Mouse (Mus musculus): Measurements from ENCODE around the gene Plekha8. TPM values are rescaled to one million over a fixed set of nuclear protein-coding genes. Genes with fewer than 3 reads are reported as not detected.

Plekha8 gene
- polyA plus RNA-seq, 1 experiment from 2014 or later: 20.1 TPM

GRCm38 (mm10) chr6:54588212-54588611 is 6.7 kb upstream of the Plekha8 start:
- no peak overlapping the region for H3K4me3 ChIP-seq (replicated peaks)
- 46% methylated on average over 1 of the region's 1 CpGs for WGBS
- no peak overlapping the region for H3K4me2 ChIP-seq
- H3K9me3 ChIP-seq: no peaks in the 10 kb centered on the region
- peaks cover 12% of the 10 kb centered on the region for H3K4me1 ChIP-seq
- H3K27me3 ChIP-seq: no peaks in the 10 kb centered on the region
- no peak overlapping the region for H3K27ac ChIP-seq
- no peak for ATAC-seq (ENCODE audit: low FRiP score)
- H3K9ac ChIP-seq: no peak overlapping the region
- no peaks in the 10 kb centered on the region for H3K36me3 ChIP-seq (replicated peaks)

GRCm38 (mm10) chr6:54590691-54591090 is 4.2 kb upstream of the Plekha8 start:
- Histone ChIP-seq H3K4me3 (replicated peaks) (no peak overlapping the region), H3K27ac (no peak overlapping the region), H3K27me3 (no peaks in the 10 kb centered on the region), H3K9ac (no peak overlapping the region), H3K4me1 (peaks cover 17% of the 10 kb centered on the region), H3K36me3 (replicated peaks) (no peaks in the 10 kb centered on the region), H3K4me2 (no peak overlapping the region), H3K9me3 (no peaks in the 10 kb centered on the region)
- ATAC-seq (ENCODE audit: low FRiP score): no peak
- 96% methylated on average over 2 of the region's 2 CpGs for WGBS

- H3K4me1 ChIP-seq: peaks cover 27% of the 10 kb centered on the region
- peak overlapping the region; percentile 23 for H3K4me3 ChIP-seq (replicated peaks)
- peak overlapping the region; percentile 40 for H3K4me2 ChIP-seq
- peak overlapping the region; percentile 22; the same call in 1 of the 2 replicates for H3K9ac ChIP-seq
- H3K27me3 ChIP-seq: no peaks in the 10 kb centered on the region
- H3K36me3 ChIP-seq (replicated peaks): no peaks in the 10 kb centered on the region
- no peak for ATAC-seq (ENCODE audit: low FRiP score)
- H3K9me3 ChIP-seq: no peaks in the 10 kb centered on the region
- WGBS: 43% methylated on average over 6 of the region's 6 CpGs
- H3K27ac ChIP-seq: no peak overlapping the region
These were observed 3.1 kb upstream of the Plekha8 start for GRCm38 (mm10) chr6:54591778-54592177.

GRCm38 (mm10) chr6:54592938-54593535 is 1.9 kb upstream of the Plekha8 start:
- WGBS: under 1% methylated on average over 20 of the region's 20 CpGs
- no peaks in the 10 kb centered on the region for H3K36me3 ChIP-seq (replicated peaks)
- peaks cover 33% of the 10 kb centered on the region for H3K4me1 ChIP-seq

GRCm38 (mm10) chr6:54593766-54594468 is 994 bp upstream of the Plekha8 start:
- Histone ChIP-seq H3K4me1 (peaks cover 33% of the 10 kb centered on the region), H3K4me3 (replicated peaks) (peak overlapping the region; percentile 52), H3K27ac (0 out of 2 replicates have a peak overlapping the region, but pooled peaks have one; percentile 37), H3K27me3 (no peaks in the 10 kb centered on the region), H3K4me2 (peak overlapping the region; percentile 71), H3K9me3 (no peaks in the 10 kb centered on the region), H3K36me3 (replicated peaks) (no peaks in the 10 kb centered on the region), H3K9ac (no peak overlapping the region)
- WGBS: 64% methylated on average over 8 of the region's 8 CpGs
- ATAC-seq (ENCODE audit: low FRiP score): no peak

More at GRCm38 (mm10) chr6:54592938-54593535, 1.9 kb upstream of the Plekha8 start:
- Histone ChIP-seq H3K27me3 (no peaks in the 10 kb centered on the region), H3K4me2 (peak overlapping the region; percentile 71), H3K9me3 (no peaks in the 10 kb centered on the region), H3K27ac (peak overlapping the region; percentile 37; the same call in 1 of the 2 replicates), H3K9ac (peak overlapping the region; percentile 62), H3K4me3 (replicated peaks) (peak overlapping the region; percentile 52)
- peak; percentile 87 for ATAC-seq (ENCODE audit: low FRiP score)

- peak overlapping the region; percentile 80 for H3K4me2 ChIP-seq
- no peaks in the 10 kb centered on the region for H3K36me3 ChIP-seq (replicated peaks)
- H3K9ac ChIP-seq: peak overlapping the region; percentile 92
- H3K27ac ChIP-seq: peak overlapping the region; percentile 80
- H3K4me3 ChIP-seq (replicated peaks): peak overlapping the region; percentile 90
- H3K9me3 ChIP-seq: no peaks in the 10 kb centered on the region
- H3K27me3 ChIP-seq: no peaks in the 10 kb centered on the region
- WGBS: under 1% methylated on average over 48 of the region's 48 CpGs
- H3K4me1 ChIP-seq: peaks cover 33% of the 10 kb centered on the region
- no peak; the same call in 1 of the 2 replicates for ATAC-seq (ENCODE audit: low FRiP score)
These were observed 493 bp downstream of the Plekha8 start for GRCm38 (mm10) chr6:54595330-54595878.

- Histone ChIP-seq H3K9ac (peak within 1 kb of the TSS; percentile 92; the same call in 1 of the 2 replicates), H3K9me3 (no peaks in the 10 kb centered on the region), H3K4me3 (replicated peaks) (peak within 1 kb of the TSS; percentile 90), H3K4me1 (peaks cover 21% of the 10 kb centered on the region), H3K27ac (no peak within 1 kb of the TSS), H3K27me3 (no peaks in the 10 kb centered on the region), H3K36me3 (replicated peaks) (no peaks in the 10 kb centered on the region), H3K4me2 (peak within 1 kb of the TSS; percentile 80)
- no peak for ATAC-seq (ENCODE audit: low FRiP score)
- 74% methylated on average over 4 of the region's 4 CpGs for WGBS
These were observed 2.3 kb downstream of the Plekha8 start, which contains the start of gene Fkbp14 for GRCm38 (mm10) chr6:54597208-54597607. Gene Fkbp14, minus strand, starts transcription at chr6:54597308.

GRCm38 (mm10) chr6:54597711-54598110 is 2.8 kb downstream of the Plekha8 start:
- no peaks in the 10 kb centered on the region for H3K9me3 ChIP-seq
- no peak overlapping the region for H3K4me3 ChIP-seq (replicated peaks)
- ATAC-seq (ENCODE audit: low FRiP score): no peak
- no peaks in the 10 kb centered on the region for H3K36me3 ChIP-seq (replicated peaks)
- no peaks in the 10 kb centered on the region for H3K27me3 ChIP-seq
- no peak overlapping the region for H3K4me2 ChIP-seq
- no peak overlapping the region for H3K27ac ChIP-seq
- WGBS: 74% methylated on average over 3 of the region's 3 CpGs
- H3K9ac ChIP-seq: no peak overlapping the region
- H3K4me1 ChIP-seq: peaks cover 21% of the 10 kb centered on the region

GRCm38 (mm10) chr6:54600681-54601347 is 5.9 kb downstream of the Plekha8 start:
- Histone ChIP-seq H3K4me2 (no peak overlapping the region), H3K9me3 (no peaks in the 10 kb centered on the region), H3K4me3 (replicated peaks) (no peak overlapping the region), H3K27ac (no peak overlapping the region), H3K4me1 (peaks cover 16% of the 10 kb centered on the region), H3K9ac (no peak overlapping the region), H3K27me3 (no peaks in the 10 kb centered on the region), H3K36me3 (replicated peaks) (no peaks in the 10 kb centered on the region)
- ATAC-seq (ENCODE audit: low FRiP score): no peak
- 87% methylated on average over 5 of the region's 5 CpGs for WGBS

- no peak overlapping the region for H3K4me3 ChIP-seq (replicated peaks)
- 90% methylated on average over 2 of the region's 2 CpGs for WGBS
- no peak overlapping the region for H3K9ac ChIP-seq
- 0 out of 2 replicates have a peak, but pooled peaks cover 2% of the 10 kb centered on the region for H3K36me3 ChIP-seq (replicated peaks)
- no peak for ATAC-seq (ENCODE audit: low FRiP score)
- H3K9me3 ChIP-seq: no peaks in the 10 kb centered on the region
- no peaks in the 10 kb centered on the region for H3K27me3 ChIP-seq
- H3K27ac ChIP-seq: no peak overlapping the region
- no peaks in the 10 kb centered on the region for H3K4me1 ChIP-seq
- no peak overlapping the region for H3K4me2 ChIP-seq
These were observed 8.0 kb downstream of the Plekha8 start for GRCm38 (mm10) chr6:54602891-54603290.

- Histone ChIP-seq H3K9ac (no peak overlapping the region), H3K4me2 (no peak overlapping the region), H3K36me3 (replicated peaks) (0 out of 2 replicates have a peak, but pooled peaks cover 8% of the 10 kb centered on the region), H3K4me1 (no peaks in the 10 kb centered on the region), H3K27ac (no peak overlapping the region), H3K27me3 (no peaks in the 10 kb centered on the region), H3K9me3 (no peaks in the 10 kb centered on the region), H3K4me3 (replicated peaks) (no peak overlapping the region)
- no peak for ATAC-seq (ENCODE audit: low FRiP score)
- 100% methylated on average over 1 of the region's 1 CpGs for WGBS
These were observed 9.2 kb downstream of the Plekha8 start for GRCm38 (mm10) chr6:54604001-54604715.

All from forebrain, embryonic 12.5 days (tissue).